Mouse (Mus musculus): Measurements from ENCODE around the gene Sept5. TPM values are rescaled to one million over a fixed set of nuclear protein-coding genes. Genes with fewer than 3 reads are reported as not detected.

Gene Sept5
- 17.1 and 18.9 TPM in 2 replicates for polyA plus RNA-seq (2014; fragmentation: Nextera tagmentation; extraction: Ambion mirVana)

DNA sequence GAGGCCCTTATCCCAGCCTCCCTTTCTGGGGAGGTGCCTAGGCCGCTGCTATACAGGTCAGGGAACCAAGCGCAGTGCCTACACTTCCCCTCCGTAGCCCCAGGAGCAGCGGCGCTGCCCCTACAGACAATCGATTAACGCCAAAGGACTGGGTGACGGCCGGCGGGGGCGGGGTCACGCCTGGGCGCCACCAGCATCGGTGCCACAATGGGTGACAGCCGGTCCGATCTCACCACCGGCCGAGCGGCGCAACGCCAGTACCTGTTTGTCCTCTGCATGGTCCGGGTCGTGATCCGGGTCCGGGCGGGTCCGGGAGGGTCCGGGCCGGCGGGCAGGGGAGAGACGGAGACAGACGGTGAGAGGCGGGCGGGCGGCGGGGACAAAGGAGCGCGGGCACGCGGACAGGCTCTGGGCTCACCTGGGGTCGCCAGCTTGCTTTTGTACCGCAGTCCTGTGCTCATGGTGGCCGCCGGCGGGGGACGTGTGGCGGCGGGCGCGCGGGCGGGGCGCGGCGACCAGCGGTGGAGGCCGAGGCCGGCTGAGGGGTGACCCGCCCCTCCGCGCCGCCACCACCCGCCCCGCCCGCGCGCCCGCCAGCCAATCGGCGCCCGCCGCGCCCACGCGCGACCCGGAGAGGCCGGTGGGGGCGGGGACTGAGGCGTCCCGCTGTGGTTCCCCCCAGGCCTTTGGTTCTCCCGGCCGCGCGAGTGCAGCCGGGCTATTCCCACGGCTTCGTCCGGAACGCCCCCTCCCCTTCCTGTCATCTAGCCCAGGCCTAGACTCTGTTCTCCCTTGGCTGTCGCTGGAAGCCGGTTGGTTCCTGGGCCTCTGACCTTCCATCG is at the start of gene Sept5:
Sept5 (minus strand) TSS at position 565 of the 842 bp plus-strand sequence.
- WGBS = under 1% methylated on average over 89 of the region's 93 CpGs
- H3K36me3 ChIP-seq (ENCODE audit: control insufficient read depth, insufficient read depth, low read length) = no peaks in the 10 kb centered on the region
- H3K27ac ChIP-seq (ENCODE audit: low read length) = no peak within 1 kb of the TSS; the same call in 1 of the 2 replicates

DNA sequence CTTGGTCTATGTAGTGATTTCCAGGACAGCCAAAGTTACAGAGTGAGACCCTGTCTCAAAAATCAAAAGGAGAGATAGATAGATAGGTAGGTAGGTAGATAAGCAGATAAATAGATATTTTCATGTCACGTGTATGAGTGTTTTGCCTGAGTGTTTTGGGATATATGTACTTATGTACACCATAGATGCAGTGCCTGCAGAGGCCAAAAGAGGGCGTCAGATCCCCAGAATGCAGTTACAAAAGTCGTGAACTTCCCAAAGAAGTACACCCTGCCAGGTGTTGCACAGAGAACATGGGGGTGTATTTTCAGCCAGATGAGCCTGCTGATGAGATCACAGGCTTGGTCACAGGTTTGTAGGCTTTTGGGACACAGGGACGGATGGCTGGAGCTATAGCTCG is 49.4 kb upstream of the Sept5 start:
- no peaks in the 10 kb centered on the region for H3K36me3 ChIP-seq (ENCODE audit: control insufficient read depth, insufficient read depth, low read length)
- H3K4me2 ChIP-seq (replicated peaks; ENCODE audit: low read depth, low read length) = no peak overlapping the region
- WGBS = 46% methylated on average over 5 of the region's 5 CpGs
- H3K27ac ChIP-seq (ENCODE audit: low read length) = no peak overlapping the region
- no peaks in the 10 kb centered on the region for H3K27me3 ChIP-seq (ENCODE audit: control insufficient read depth, insufficient read depth, low read length)
- no peak overlapping the region for H3K4me3 ChIP-seq (ENCODE audit: low read depth, low read length)
- H3K9me3 ChIP-seq (ENCODE audit: control insufficient read depth, low read depth, low read length) = no peaks in the 10 kb centered on the region
- H3K4me1 ChIP-seq (ENCODE audit: control insufficient read depth, insufficient read depth, low read length) = no peaks in the 10 kb centered on the region
- H3K9ac ChIP-seq (replicated peaks; ENCODE audit: low read depth, low read length) = no peak overlapping the region
- ATAC-seq (ENCODE audit: insufficient number of reproducible peaks, insufficient read depth, low FRiP score, low read depth) = no peak

More for the DNA sequence above, at the start of gene Sept5:
- ATAC-seq (ENCODE audit: insufficient number of reproducible peaks, insufficient read depth, low FRiP score, low read depth) = peak; percentile 50
- peak within 1 kb of the TSS; percentile 52 for H3K9ac ChIP-seq (replicated peaks; ENCODE audit: low read depth, low read length)
- peak within 1 kb of the TSS; percentile 64 for H3K4me3 ChIP-seq (ENCODE audit: low read depth, low read length)
- peaks cover 21% of the 10 kb centered on the region for H3K27me3 ChIP-seq (ENCODE audit: control insufficient read depth, insufficient read depth, low read length)
- no peaks in the 10 kb centered on the region for H3K9me3 ChIP-seq (ENCODE audit: control insufficient read depth, low read depth, low read length)
- H3K4me1 ChIP-seq (ENCODE audit: control insufficient read depth, insufficient read depth, low read length) = peaks cover 20% of the 10 kb centered on the region; the same call in 1 of the 2 replicates
- H3K4me2 ChIP-seq (replicated peaks; ENCODE audit: low read depth, low read length) = peak within 1 kb of the TSS; percentile 81

DNA sequence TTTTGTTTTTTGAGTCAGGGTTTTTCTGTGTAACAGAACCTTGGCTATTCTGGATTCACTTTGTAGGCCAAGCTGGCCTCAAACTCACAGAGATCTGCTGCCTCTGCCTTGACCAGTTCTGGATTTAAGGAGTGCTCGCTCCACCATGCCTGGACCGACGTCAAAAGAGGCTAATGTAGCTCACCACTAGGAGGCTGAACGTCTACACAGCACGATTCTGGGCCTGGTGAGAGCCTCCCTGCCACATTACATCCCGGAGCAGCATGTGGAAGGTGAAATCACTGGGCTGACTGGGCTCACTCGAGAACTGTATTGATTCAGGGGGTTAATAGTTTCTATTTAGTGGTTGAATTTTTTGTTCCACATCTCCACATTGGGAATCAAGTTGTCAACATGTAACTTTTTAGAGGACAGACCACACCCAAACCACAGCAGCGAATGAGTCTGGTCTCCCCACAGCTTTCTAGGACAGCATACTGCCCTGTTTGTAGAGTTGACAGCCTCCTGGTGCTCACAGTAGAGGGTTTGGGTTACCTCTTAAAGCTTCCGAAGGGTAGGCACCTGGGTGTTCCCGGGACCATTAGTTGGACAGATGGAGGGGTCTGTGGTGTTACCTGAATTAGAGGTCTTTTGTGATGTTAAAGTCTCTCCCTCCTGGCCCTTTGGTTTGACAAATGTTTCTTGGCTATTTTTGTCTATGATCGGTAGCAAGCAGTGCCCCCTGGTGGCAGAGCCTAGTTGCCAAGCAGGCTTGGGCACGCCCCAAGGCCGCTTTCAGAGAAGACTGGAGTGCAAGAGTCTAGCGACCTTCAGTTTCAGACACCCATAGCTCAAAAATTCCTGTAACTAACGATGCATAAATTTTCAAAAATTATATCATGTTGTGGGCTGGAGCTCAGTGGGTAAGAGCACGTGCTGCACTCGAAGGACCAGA is 48.3 kb upstream of the Sept5 start:
- no peaks in the 10 kb centered on the region for H3K27me3 ChIP-seq (ENCODE audit: control insufficient read depth, insufficient read depth, low read length)
- H3K4me2 ChIP-seq (replicated peaks; ENCODE audit: low read depth, low read length) = no peak overlapping the region
- 36% methylated on average over 17 of the region's 17 CpGs for WGBS
- H3K9ac ChIP-seq (replicated peaks; ENCODE audit: low read depth, low read length) = no peak overlapping the region
- H3K36me3 ChIP-seq (ENCODE audit: control insufficient read depth, insufficient read depth, low read length) = no peaks in the 10 kb centered on the region
- no peaks in the 10 kb centered on the region for H3K4me1 ChIP-seq (ENCODE audit: control insufficient read depth, insufficient read depth, low read length)
- ATAC-seq (ENCODE audit: insufficient number of reproducible peaks, insufficient read depth, low FRiP score, low read depth) = no peak
- no peaks in the 10 kb centered on the region for H3K9me3 ChIP-seq (ENCODE audit: control insufficient read depth, low read depth, low read length)
- no peak overlapping the region for H3K27ac ChIP-seq (ENCODE audit: low read length)
- H3K4me3 ChIP-seq (ENCODE audit: low read depth, low read length) = no peak overlapping the region

DNA sequence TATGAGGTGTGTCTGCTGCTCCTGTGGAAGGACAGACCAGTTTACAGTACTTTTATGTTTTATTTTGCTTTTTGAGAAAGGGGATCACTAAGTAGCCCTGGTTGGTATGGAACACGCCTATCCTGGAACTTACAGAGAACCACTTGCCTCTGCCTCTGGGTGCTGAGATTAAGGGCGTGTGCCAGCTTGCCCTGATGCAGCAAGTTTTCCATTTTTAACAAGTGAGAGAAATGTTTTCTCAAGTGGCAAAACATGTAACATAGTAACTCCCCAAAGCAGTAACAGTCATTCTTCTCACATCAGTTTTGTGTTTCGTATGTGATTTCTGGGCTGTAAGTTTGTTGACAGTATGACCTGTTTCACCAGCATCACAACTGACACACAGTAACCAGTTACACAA is 43.3 kb upstream of the Sept5 start:
- H3K36me3 ChIP-seq (ENCODE audit: control insufficient read depth, insufficient read depth, low read length) = no peaks in the 10 kb centered on the region
- H3K27ac ChIP-seq (ENCODE audit: low read length) = no peak overlapping the region
- no peak for ATAC-seq (ENCODE audit: insufficient number of reproducible peaks, insufficient read depth, low FRiP score, low read depth)
- 78% methylated on average over 3 of the region's 3 CpGs for WGBS
- no peak overlapping the region for H3K4me2 ChIP-seq (replicated peaks; ENCODE audit: low read depth, low read length)
- no peaks in the 10 kb centered on the region for H3K9me3 ChIP-seq (ENCODE audit: control insufficient read depth, low read depth, low read length)
- H3K4me1 ChIP-seq (ENCODE audit: control insufficient read depth, insufficient read depth, low read length) = no peaks in the 10 kb centered on the region
- no peak overlapping the region for H3K9ac ChIP-seq (replicated peaks; ENCODE audit: low read depth, low read length)
- no peak overlapping the region for H3K4me3 ChIP-seq (ENCODE audit: low read depth, low read length)
- no peaks in the 10 kb centered on the region for H3K27me3 ChIP-seq (ENCODE audit: control insufficient read depth, insufficient read depth, low read length)

DNA sequence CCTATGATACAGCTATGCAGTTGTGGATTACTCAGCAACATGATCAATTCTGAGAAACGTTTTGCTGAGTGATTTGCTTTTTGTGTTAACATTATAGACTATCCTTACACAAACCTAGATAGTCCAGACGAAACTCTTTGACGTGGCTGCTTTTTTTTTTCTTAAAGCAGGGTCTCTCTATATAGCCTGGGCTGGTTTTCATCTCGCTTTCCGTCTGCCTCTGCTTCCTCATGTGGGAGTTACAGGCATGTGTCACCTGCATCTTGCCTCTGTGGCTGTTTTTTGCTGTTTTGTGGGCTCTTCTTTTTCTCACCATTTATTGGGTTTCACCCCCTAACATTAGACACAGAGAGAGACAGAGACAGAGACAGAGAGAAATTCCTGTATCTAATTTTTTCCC is 42.3 kb upstream of the Sept5 start:
- Histone ChIP-seq H3K27me3 (ENCODE audit: control insufficient read depth, insufficient read depth, low read length) (no peaks in the 10 kb centered on the region), H3K9ac (replicated peaks; ENCODE audit: low read depth, low read length) (no peak overlapping the region), H3K4me1 (ENCODE audit: control insufficient read depth, insufficient read depth, low read length) (no peaks in the 10 kb centered on the region), H3K27ac (ENCODE audit: low read length) (no peak overlapping the region), H3K4me3 (ENCODE audit: low read depth, low read length) (no peak overlapping the region), H3K4me2 (replicated peaks; ENCODE audit: low read depth, low read length) (no peak overlapping the region), H3K36me3 (ENCODE audit: control insufficient read depth, insufficient read depth, low read length) (no peaks in the 10 kb centered on the region), H3K9me3 (ENCODE audit: control insufficient read depth, low read depth, low read length) (no peaks in the 10 kb centered on the region)
- no peak for ATAC-seq (ENCODE audit: insufficient number of reproducible peaks, insufficient read depth, low FRiP score, low read depth)
- 54% methylated on average over 5 of the region's 5 CpGs for WGBS

- Histone ChIP-seq H3K27me3 (ENCODE audit: control insufficient read depth, insufficient read depth, low read length) (no peaks in the 10 kb centered on the region), H3K4me2 (replicated peaks; ENCODE audit: low read depth, low read length) (no peak overlapping the region), H3K27ac (ENCODE audit: low read length) (no peak overlapping the region), H3K4me3 (ENCODE audit: low read depth, low read length) (no peak overlapping the region), H3K9ac (replicated peaks; ENCODE audit: low read depth, low read length) (no peak overlapping the region), H3K9me3 (ENCODE audit: control insufficient read depth, low read depth, low read length) (no peaks in the 10 kb centered on the region), H3K4me1 (ENCODE audit: control insufficient read depth, insufficient read depth, low read length) (no peaks in the 10 kb centered on the region), H3K36me3 (ENCODE audit: control insufficient read depth, insufficient read depth, low read length) (no peaks in the 10 kb centered on the region)
- 64% methylated on average over 6 of the region's 6 CpGs for WGBS
- no peak for ATAC-seq (ENCODE audit: insufficient number of reproducible peaks, insufficient read depth, low FRiP score, low read depth)
Observed at GRCm38 (mm10) chr16:18669914-18670313, 40.2 kb upstream of the Sept5 start.

DNA sequence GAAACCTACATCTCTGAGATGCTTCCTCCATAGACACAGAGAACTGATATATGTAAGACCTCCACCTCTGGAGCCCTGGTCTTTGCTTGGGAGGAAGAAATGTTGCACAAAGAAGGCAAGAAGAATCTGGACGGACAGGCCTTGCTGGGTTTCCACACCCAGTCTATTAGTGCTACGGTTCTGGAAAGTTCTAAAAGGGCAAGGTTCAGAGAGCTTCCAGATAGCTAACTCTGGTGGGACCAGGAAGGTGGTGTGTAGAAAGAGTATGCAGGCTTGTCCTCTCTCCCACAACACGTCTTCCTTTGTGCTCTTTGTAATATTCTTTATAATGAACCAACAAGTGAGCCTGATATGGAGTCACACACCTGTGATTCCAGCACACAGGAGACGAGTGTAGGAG is 28.8 kb upstream of the Sept5 start:
- 67% methylated on average over 4 of the region's 4 CpGs for WGBS
- no peak overlapping the region for H3K27ac ChIP-seq (ENCODE audit: low read length)
- no peak overlapping the region for H3K4me2 ChIP-seq (replicated peaks; ENCODE audit: low read depth, low read length)
- H3K27me3 ChIP-seq (ENCODE audit: control insufficient read depth, insufficient read depth, low read length) = no peaks in the 10 kb centered on the region
- H3K9me3 ChIP-seq (ENCODE audit: control insufficient read depth, low read depth, low read length) = no peaks in the 10 kb centered on the region
- no peak for ATAC-seq (ENCODE audit: insufficient number of reproducible peaks, insufficient read depth, low FRiP score, low read depth)
- H3K9ac ChIP-seq (replicated peaks; ENCODE audit: low read depth, low read length) = no peak overlapping the region
- no peak overlapping the region for H3K4me3 ChIP-seq (ENCODE audit: low read depth, low read length)
- H3K4me1 ChIP-seq (ENCODE audit: control insufficient read depth, insufficient read depth, low read length) = no peaks in the 10 kb centered on the region
- no peaks in the 10 kb centered on the region for H3K36me3 ChIP-seq (ENCODE audit: control insufficient read depth, insufficient read depth, low read length)

DNA sequence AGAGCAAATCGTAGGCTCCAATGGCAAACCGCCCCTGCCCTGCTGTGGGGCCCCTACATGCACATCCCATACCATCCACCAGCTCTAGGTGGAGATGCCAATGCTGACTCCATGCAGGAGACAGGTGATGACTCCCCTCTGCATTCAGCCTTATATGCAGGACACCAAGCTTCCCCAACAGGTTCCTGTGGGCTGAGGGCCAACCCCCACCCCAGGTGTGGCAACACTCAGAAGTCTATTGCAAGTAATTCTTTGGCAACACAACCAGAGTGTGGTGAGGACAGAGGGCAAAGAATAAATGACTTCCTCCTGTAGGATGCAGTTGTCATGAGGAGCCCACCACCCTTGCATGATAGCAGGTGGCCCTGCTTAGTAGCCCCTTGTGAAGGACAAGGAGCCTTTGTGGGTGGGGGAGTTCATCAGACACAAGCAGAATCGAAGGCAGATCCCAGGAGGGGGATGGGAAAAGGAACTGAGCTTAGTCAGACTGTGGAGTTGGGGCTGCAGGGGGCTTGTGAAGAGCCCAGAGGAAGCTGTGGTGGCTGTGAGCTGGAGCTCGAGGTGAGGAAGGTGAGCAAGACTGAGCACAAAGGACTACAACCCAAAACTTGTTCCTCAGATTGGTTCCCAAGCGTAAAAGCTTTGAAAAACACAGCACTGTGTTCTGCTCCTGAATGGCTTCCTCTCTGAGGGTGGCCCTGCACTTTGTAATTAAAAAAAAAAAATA is 25.8 kb upstream of the Sept5 start:
- Histone ChIP-seq H3K9ac (replicated peaks; ENCODE audit: low read depth, low read length) (no peak overlapping the region), H3K36me3 (ENCODE audit: control insufficient read depth, insufficient read depth, low read length) (no peaks in the 10 kb centered on the region), H3K4me2 (replicated peaks; ENCODE audit: low read depth, low read length) (no peak overlapping the region), H3K27ac (ENCODE audit: low read length) (no peak overlapping the region), H3K4me3 (ENCODE audit: low read depth, low read length) (no peak overlapping the region), H3K9me3 (ENCODE audit: control insufficient read depth, low read depth, low read length) (no peaks in the 10 kb centered on the region), H3K27me3 (ENCODE audit: control insufficient read depth, insufficient read depth, low read length) (no peaks in the 10 kb centered on the region), H3K4me1 (ENCODE audit: control insufficient read depth, insufficient read depth, low read length) (no peaks in the 10 kb centered on the region)
- ATAC-seq (ENCODE audit: insufficient number of reproducible peaks, insufficient read depth, low FRiP score, low read depth) = no peak
- WGBS = 64% methylated on average over 5 of the region's 5 CpGs
